Mouse (Mus musculus) T-helper 17 cell (primary cell): ENCODE data around the gene Fbxl18.

Source experiments
- in situ Hi-C, 2 experiments: fragments of 300-600 bp; cut with MboI, MseI; formaldehyde crosslinking; loops; 1 replicate in 1 of 2; 2 replicates in 1 of 2; pipeline ENCODE4 v1.15.1; 2025; ENCODE audit warnings: high pct_unique_total_duplicates in 2 of 2

The Fbxl18 gene

GRCm38 (mm10) chr5:142894918-142895613 is at the start of gene Fbxl18:
Gene Fbxl18 (minus strand): TSS chr5:142895421.
- in situ Hi-C loops, result no loop called here

DNA sequence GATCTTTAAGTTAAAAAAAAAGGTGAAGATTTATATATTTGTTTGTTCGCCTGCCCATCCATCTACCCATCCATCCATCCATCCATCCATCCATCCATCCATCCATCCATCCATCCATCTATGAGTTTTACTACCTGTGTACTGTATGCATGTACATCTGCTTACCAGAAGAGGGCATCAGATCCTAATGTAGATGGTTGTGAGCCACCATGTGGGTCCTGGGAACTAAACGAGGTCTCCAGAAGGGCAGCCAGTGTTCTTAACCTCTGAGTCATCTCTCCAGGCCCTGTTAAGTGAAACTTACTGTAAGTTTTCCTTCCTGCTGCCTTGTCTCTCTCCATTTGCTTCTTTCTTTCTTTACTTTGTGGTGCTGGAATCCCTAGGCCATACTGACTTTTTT is 45.2 kb upstream of the Fbxl18 start:
- in situ Hi-C loops, result loop anchor here in 1 of 2 experiments (10.0 kb wide), 1 partner anchor 344 kb away; no protein-coding TSS in a partner anchor

GRCm38 (mm10) chr5:142937956-142938727 is 42.9 kb upstream of the Fbxl18 start:
- in situ Hi-C loops, result loop anchor here (5.0 to 10.0 kb wide), 2 partner anchors 53 to 99 kb away; no protein-coding TSS in a partner anchor

- in situ Hi-C loops, result loop anchor here (5.0 to 10.0 kb wide), 2 partner anchors 52 to 101 kb away; no protein-coding TSS in a partner anchor
Measured at GRCm38 (mm10) chr5:142936336-142936719, 41.1 kb upstream of the Fbxl18 start.

GRCm38 (mm10) chr5:142935642-142936335 is 40.6 kb upstream of the Fbxl18 start:
- in situ Hi-C loops, result loop anchor here (5.0 to 10.0 kb wide), 2 partner anchors 51 to 102 kb away; no protein-coding TSS in a partner anchor

DNA sequence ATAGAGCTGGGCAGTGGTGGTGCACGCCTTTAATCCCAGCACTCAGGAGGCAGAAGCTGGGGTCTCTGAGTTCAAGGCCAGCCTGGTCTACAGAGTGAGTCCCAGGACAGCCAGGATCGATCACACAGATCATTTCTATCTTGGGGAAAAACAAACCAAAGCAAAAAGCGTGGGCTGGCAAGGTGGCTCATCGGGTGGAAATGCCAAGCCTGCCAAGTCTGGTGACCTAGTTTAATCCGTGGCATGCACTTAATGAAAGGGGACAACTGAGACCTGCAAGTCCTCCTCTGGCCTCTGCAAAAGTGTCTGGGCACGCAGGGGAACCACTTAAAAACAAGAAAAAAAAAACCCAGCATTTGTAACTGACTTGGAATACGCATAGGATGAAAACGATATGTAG is 37.5 kb upstream of the Fbxl18 start:
- in situ Hi-C loops, result loop anchor here in 1 of 2 experiments (10.0 kb wide), 1 partner anchor 48 kb away; no protein-coding TSS in a partner anchor

GRCm38 (mm10) chr5:142932084-142932685 is 37.0 kb upstream of the Fbxl18 start:
- in situ Hi-C loops, result loop anchor here in 1 of 2 experiments (10.0 kb wide), 1 partner anchor 47 kb away; no protein-coding TSS in a partner anchor

GRCm38 (mm10) chr5:142931241-142931745 is 36.1 kb upstream of the Fbxl18 start:
- in situ Hi-C loops, result loop anchor here in 1 of 2 experiments (10.0 kb wide), 1 partner anchor 46 kb away; no protein-coding TSS in a partner anchor

- in situ Hi-C loops, result loop anchor here in 1 of 2 experiments (10.0 kb wide), 1 partner anchor 1835 kb away; the partner anchor contains the start of genes Tmem130 and Trrap
Measured at GRCm38 (mm10) chr5:142929400-142929752, 34.2 kb upstream of the Fbxl18 start.

DNA sequence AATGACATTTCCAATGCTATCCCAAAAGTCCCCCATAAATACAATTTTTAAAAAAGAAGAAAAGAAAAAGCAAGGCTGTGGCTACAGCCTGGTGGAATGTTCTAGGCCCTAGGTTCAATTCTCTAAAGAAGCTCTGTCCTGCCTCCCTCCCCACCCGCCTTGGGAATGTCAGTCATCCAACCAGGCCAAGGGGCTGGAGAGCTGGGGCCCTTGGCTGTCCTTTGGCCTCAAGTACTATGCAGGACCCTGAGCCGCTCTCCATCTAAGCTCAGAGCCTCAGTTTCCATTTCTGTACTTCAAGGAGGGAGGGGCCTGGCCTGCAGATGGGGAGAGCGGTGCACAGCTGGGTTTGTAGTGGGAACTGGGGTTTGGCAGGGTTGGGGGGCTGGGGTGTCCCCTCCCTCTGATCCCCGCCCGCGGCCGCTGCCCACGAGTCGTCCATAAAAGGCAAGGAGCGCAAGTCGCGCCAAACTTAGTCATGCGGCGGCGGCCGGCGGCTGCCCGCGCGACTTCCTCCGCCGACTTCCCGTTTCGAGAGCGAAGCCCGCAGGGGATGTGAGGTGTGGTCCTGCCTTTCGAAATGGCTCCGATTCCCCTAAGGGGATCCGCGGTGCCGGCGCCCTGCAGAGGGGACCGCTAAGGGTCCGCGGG is 33.7 kb upstream of the Fbxl18 start:
- in situ Hi-C loops, result loop anchor here in 1 of 2 experiments (10.0 kb wide), 1 partner anchor 1836 kb away; the partner anchor contains the start of genes Tmem130 and Trrap

DNA sequence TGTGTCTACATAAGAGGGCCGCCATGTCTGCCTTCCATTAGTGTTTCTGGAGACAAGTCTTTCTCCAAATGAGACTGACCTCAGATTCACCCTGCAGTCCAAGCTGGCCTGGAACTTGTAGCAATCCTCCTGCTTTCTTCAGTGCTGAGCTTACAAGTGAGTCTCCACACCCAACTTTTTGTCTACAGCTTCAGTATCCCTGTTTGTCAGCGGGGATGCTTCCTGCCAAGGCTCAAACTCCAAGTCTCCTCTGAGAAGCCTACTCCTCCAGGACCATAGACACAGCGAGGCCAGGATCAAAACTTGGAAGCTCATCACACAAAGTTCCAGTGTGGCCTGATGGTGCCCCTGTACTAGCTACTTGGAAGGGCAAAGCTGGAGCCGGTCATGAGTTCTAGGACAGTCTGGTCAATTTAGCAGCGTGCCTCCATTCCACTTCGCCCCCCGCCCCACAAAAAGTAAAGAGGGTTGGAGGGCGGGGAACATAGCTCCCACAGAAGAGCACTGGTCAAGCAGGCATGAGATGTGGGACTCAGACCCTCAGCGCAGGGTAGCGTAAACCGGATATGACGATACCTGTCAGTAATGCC is 32.2 kb upstream of the Fbxl18 start:
- in situ Hi-C loops, result loop anchor here in 1 of 2 experiments (10.0 kb wide), 1 partner anchor 1837 kb away; the partner anchor contains the start of genes Tmem130 and Trrap

GRCm38 (mm10) chr5:142926940-142927228 is 31.7 kb upstream of the Fbxl18 start:
- in situ Hi-C loops, result loop anchor here in 1 of 2 experiments (10.0 kb wide), 1 partner anchor 1838 kb away; the partner anchor contains the start of genes Tmem130 and Trrap

- in situ Hi-C loops, result loop anchor here in 1 of 2 experiments (10.0 kb wide), 1 partner anchor 1838 kb away; the partner anchor contains the start of genes Tmem130 and Trrap
Measured at GRCm38 (mm10) chr5:142926204-142926939, 31.2 kb upstream of the Fbxl18 start.

GRCm38 (mm10) chr5:142924336-142924959 is 29.2 kb upstream of the Fbxl18 start:
- in situ Hi-C loops, result loop anchor here in 1 of 2 experiments (10.0 kb wide), 1 partner anchor 1840 kb away; the partner anchor contains the start of genes Tmem130 and Trrap

- in situ Hi-C loops, result loop anchor here in 1 of 2 experiments (10.0 kb wide), 1 partner anchor 1841 kb away; the partner anchor contains the start of genes Tmem130 and Trrap
Measured at GRCm38 (mm10) chr5:142923781-142924180, 28.6 kb upstream of the Fbxl18 start.

- in situ Hi-C loops, result loop anchor here in 1 of 2 experiments (10.0 kb wide), 1 partner anchor 1843 kb away; the partner anchor contains the start of genes Tmem130 and Trrap
Measured at GRCm38 (mm10) chr5:142922251-142922650, 27.0 kb upstream of the Fbxl18 start.

GRCm38 (mm10) chr5:142921074-142921459 is 25.8 kb upstream of the Fbxl18 start:
- in situ Hi-C loops, result loop anchor here in 1 of 2 experiments (10.0 kb wide), 1 partner anchor 1844 kb away; the partner anchor contains the start of genes Tmem130 and Trrap
